ENCODE assay signal across 8 mouse cellular contexts in genomic region chr2:127590204-127590603, GRCm38 (mm10). TPM values are rescaled to one million over a fixed set of nuclear protein-coding genes. Genes with fewer than 3 reads are reported as not detected.
DNase-seq lines count a peak whose midpoint lies in the region; ATAC-seq and TF ChIP-seq lines count a peak whose summit lies in the region.
"Had no signal": no experiment of that assay in that cellular context is flagged by ENCODE, and none has a peak within 500 bp of the region (broad histone marks: within the 10 kb centered on the region; RNA-seq: fewer than 3 reads in every experiment).

No protein-coding gene starts in this region.

- TF ChIP-seq EP300 in ES-Bruce4 (IDR thresholded peaks at IDR 0.05; ENCODE audit: insufficient read depth, low read depth, low read length): no peak
- no peak for TF ChIP-seq EP300 in heart, postnatal 0 days (IDR thresholded peaks at IDR 0.05; ENCODE audit: low read depth)

- H3K4me2 ChIP-seq in heart, embryonic 15.5 days: peak overlapping the region; percentile 24
- H3K4me2 ChIP-seq in heart, postnatal 0 days (ENCODE audit: low read depth, low read length): peak overlapping the region; percentile 20; the same call in 1 of the 2 replicates
- H3K4me2 ChIP-seq: stomach, embryonic 15.5 days had no signal

- H3K4me1 ChIP-seq in heart, embryonic 15.5 days (replicated peaks): peaks cover 15% of the 10 kb centered on the region
- peaks cover 1% of the 10 kb centered on the region for H3K4me1 ChIP-seq in ES-Bruce4 (ENCODE audit: control insufficient read depth, insufficient read depth, low read length)
- peaks cover 6% of the 10 kb centered on the region; the same call in 1 of the 2 replicates for H3K4me1 ChIP-seq in heart, postnatal 0 days (ENCODE audit: control insufficient read depth, insufficient read depth)

- TF ChIP-seq CTCF in ES-Bruce4 (IDR thresholded peaks at IDR 0.05; ENCODE audit: low read depth, low read length): no peak
- TF ChIP-seq CTCF in heart, postnatal 0 days (IDR thresholded peaks at IDR 0.05; ENCODE audit: low read depth): no peak

- no peak for ATAC-seq in heart, embryonic 15.5 days (replicated peaks; ENCODE audit: insufficient number of reproducible peaks, insufficient read depth, low FRiP score, low read depth)
- ATAC-seq in heart, postnatal 0 days (ENCODE audit: insufficient read depth, low read depth): no peak

- peaks cover 32% of the 10 kb centered on the region for H3K36me3 ChIP-seq in heart, embryonic 15.5 days
- peaks cover 17% of the 10 kb centered on the region for H3K36me3 ChIP-seq in ES-Bruce4 (ENCODE audit: control insufficient read depth, insufficient read depth, low read length, poor library complexity, severe bottlenecking)
- H3K36me3 ChIP-seq in heart, postnatal 0 days (replicated peaks; ENCODE audit: control insufficient read depth, insufficient read depth, low read length): peaks cover 40% of the 10 kb centered on the region
- no peaks in the 10 kb centered on the region for H3K36me3 ChIP-seq in splenic B cell, adult 2 months (ENCODE audit: control insufficient read depth, insufficient read depth, low read length, poor library complexity, severe bottlenecking)

- H3K27me3 ChIP-seq in heart, embryonic 15.5 days: no peaks in the 10 kb centered on the region
- no peaks in the 10 kb centered on the region for H3K27me3 ChIP-seq in ES-Bruce4 (ENCODE audit: control insufficient read depth, insufficient read depth, low read length, poor library complexity, severe bottlenecking)
- H3K27me3 ChIP-seq in heart, postnatal 0 days (ENCODE audit: control insufficient read depth, insufficient read depth, low read length): no peaks in the 10 kb centered on the region
- H3K27me3 ChIP-seq in splenic B cell, adult 2 months (ENCODE audit: control insufficient read depth, insufficient read depth, low read length, poor library complexity, severe bottlenecking): no peaks in the 10 kb centered on the region
- H3K27me3 ChIP-seq: stomach, embryonic 15.5 days had no signal

- no peak for TF ChIP-seq POLR2A in ES-Bruce4 (IDR thresholded peaks at IDR 0.05; ENCODE audit: insufficient read depth, low read length)

- WGBS in heart, embryonic 15.5 days: 66% methylated on average over 15 of the region's 15 CpGs
- 67% methylated on average over 15 of the region's 15 CpGs for WGBS in heart, postnatal 0 days

- no peak for DNase-seq in heart, postnatal 10 days
- no peak for DNase-seq in heart, postnatal 0 days (ENCODE audit: low spot score)
- peak; percentile 35 for DNase-seq in splenic B cell, adult 2 months (ENCODE audit: low read depth, low spot score)
- DNase-seq in cerebellum, adult 11 months: no peak
- no peak for DNase-seq in embryo, embryonic 11 days

- H3K4me3 ChIP-seq in heart, embryonic 15.5 days: no peak overlapping the region
- peak overlapping the region; percentile 82 for H3K4me3 ChIP-seq in ES-Bruce4 (ENCODE audit: low read depth, low read length)
- H3K4me3 ChIP-seq in heart, postnatal 0 days (ENCODE audit: low read depth, low read length): no peak overlapping the region
- H3K4me3 ChIP-seq: stomach, embryonic 15.5 days had no signal

- peak overlapping the region; percentile 35; the same call in 1 of the 2 replicates for H3K27ac ChIP-seq in heart, embryonic 15.5 days
- no peak overlapping the region for H3K27ac ChIP-seq in ES-Bruce4 (ENCODE audit: insufficient read depth, low read length)
- no peak overlapping the region for H3K27ac ChIP-seq in heart, postnatal 0 days (ENCODE audit: low read depth)
- H3K27ac ChIP-seq: stomach, embryonic 15.5 days had no signal

- intact Hi-C loops in heart, postnatal 10 days (cut with DNase I): no loop called here

- no peaks in the 10 kb centered on the region for H3K9me3 ChIP-seq in heart, embryonic 15.5 days (replicated peaks)
- no peaks in the 10 kb centered on the region for H3K9me3 ChIP-seq in ES-Bruce4 (replicated peaks; ENCODE audit: control insufficient read depth, insufficient read depth, low read length, poor library complexity, severe bottlenecking)
- no peaks in the 10 kb centered on the region for H3K9me3 ChIP-seq in heart, postnatal 0 days (replicated peaks; ENCODE audit: control insufficient read depth, low read length)
- H3K9me3 ChIP-seq: stomach, embryonic 15.5 days had no signal

- H3K9ac ChIP-seq in heart, embryonic 15.5 days: 0 out of 2 replicates have a peak overlapping the region, but pooled peaks have one; percentile 2
- peak overlapping the region; percentile 25; the same call in 1 of the 2 replicates for H3K9ac ChIP-seq in ES-Bruce4 (ENCODE audit: low read depth, poor library complexity, severe bottlenecking)
- H3K9ac ChIP-seq in heart, postnatal 0 days (replicated peaks; ENCODE audit: low read depth, low read length): no peak overlapping the region
- H3K9ac ChIP-seq: stomach, embryonic 15.5 days had no signal

RNA-seq across cellular contexts. Expression of gene Mrps5, which starts 3.2 kb away (rescaled TPM):
- polyA plus RNA-seq in heart, embryonic 15.5 days (2015; fragmentation: Nextera tagmentation; extraction: Ambion mirVana): 123 and 132 TPM in 2 replicates
- total RNA-seq in heart, postnatal 10 days (2021): 100 to 1,000 TPM in 1 of 2 experiments, 10 to 100 TPM in 1; 97.3 to 122 TPM
- polyA plus RNA-seq in ES-Bruce4 (2011; ENCODE audit: insufficient read depth, insufficient read length, low read depth, missing spikeins): 200 and 203 TPM in 2 replicates
- 48.8 and 109 TPM in 2 replicates for total RNA-seq in heart, postnatal 0 days (2014; rRNA removed; ENCODE audit: low replicate concordance)
- 150 and 156 TPM in 2 replicates for polyA plus RNA-seq in heart, postnatal 0 days (2015; fragmentation: Nextera tagmentation; extraction: Ambion mirVana)

RNA-seq across cellular contexts. Expression of gene Zfp661, which starts 3.3 kb away (rescaled TPM):
- 2.2 and 2.8 TPM in 2 replicates for polyA plus RNA-seq in heart, embryonic 15.5 days (2015; fragmentation: Nextera tagmentation; extraction: Ambion mirVana)
- 1 to 10 TPM; 1.3 to 1.8 TPM for total RNA-seq in heart, postnatal 10 days (2021)
- polyA plus RNA-seq in ES-Bruce4 (2011; ENCODE audit: insufficient read depth, insufficient read length, low read depth, missing spikeins): 5.4 and 7.6 TPM in 2 replicates
- total RNA-seq in heart, postnatal 0 days (2014; rRNA removed; ENCODE audit: low replicate concordance): 0.69 and 3.6 TPM in 2 replicates
- 1.4 and 1.6 TPM in 2 replicates for polyA plus RNA-seq in heart, postnatal 0 days (2015; fragmentation: Nextera tagmentation; extraction: Ambion mirVana)

RNA-seq across cellular contexts. Expression of gene Prom2, which starts 48.9 kb away (rescaled TPM):
- 0.08 and 0.43 TPM in 2 replicates for polyA plus RNA-seq in heart, embryonic 15.5 days (2015; fragmentation: Nextera tagmentation; extraction: Ambion mirVana)
- under 1 TPM in 1 of 2 experiments, not detected in 1; 0.17 TPM for total RNA-seq in heart, postnatal 10 days (2021)
- polyA plus RNA-seq in ES-Bruce4 (2011; ENCODE audit: insufficient read depth, insufficient read length, low read depth, missing spikeins): 1.2 and 1.3 TPM in 2 replicates
- total RNA-seq in heart, postnatal 0 days (2014; rRNA removed; ENCODE audit: low replicate concordance): 0.04 and 6.0 TPM in 2 replicates
- polyA plus RNA-seq in heart, postnatal 0 days (2015; fragmentation: Nextera tagmentation; extraction: Ambion mirVana): 0.03 and 0.08 TPM in 2 replicates
